Mouse (Mus musculus) lung, embryonic 16.5 days (tissue): ENCODE measurements around the gene Tmem165. TPM values are rescaled to one million over a fixed set of nuclear protein-coding genes. Genes with fewer than 3 reads are reported as not detected.

Source experiments
- ATAC-seq: fragments of 200-750 bp; cut with Nextera tagmentation; 2 replicates; pipeline ENCODE4 v1.8.0; 2017; ENCODE audit warnings: low read depth, mild to moderate bottlenecking, moderate library complexity
- H3K27ac ChIP-seq: fragments of 300-500 bp; sonication (generic); 2 replicates; pipeline ENCODE4 v1.5.1; 2014; ENCODE audit warnings: mild to moderate bottlenecking, control low read depth, low read length
- H3K27me3 ChIP-seq: fragments of 300-500 bp; sonication (generic); 2 replicates; pipeline ENCODE4 v1.6.1; 2014; ENCODE audit warnings: low read depth, low read length, mixed read lengths; ENCODE audit not compliant: control insufficient read depth, insufficient read depth
- H3K36me3 ChIP-seq: fragments of 300-500 bp; sonication (generic); 2 replicates; pipeline ENCODE4 v1.6.1; 2014; ENCODE audit warnings: low read length; ENCODE audit not compliant: control insufficient read depth, insufficient read depth
- H3K4me1 ChIP-seq: fragments of 300-500 bp; sonication (generic); replicated peaks from 2 replicates; pipeline ENCODE4 v1.6.1; 2014; ENCODE audit warnings: low read length, mixed read lengths; ENCODE audit not compliant: control insufficient read depth, insufficient read depth
- H3K4me2 ChIP-seq: fragments of 300-500 bp; sonication (generic); 2 replicates; pipeline ENCODE4 v1.6.1; 2014; ENCODE audit warnings: low read depth, low read length, control low read depth
- H3K4me3 ChIP-seq: fragments of 300-500 bp; sonication (generic); 2 replicates; pipeline ENCODE4 v1.5.1; 2014; ENCODE audit warnings: mild to moderate bottlenecking, low read length, control low read depth
- H3K9ac ChIP-seq: fragments of 300-500 bp; sonication (generic); 2 replicates; pipeline ENCODE4 v1.6.1; 2014; ENCODE audit warnings: low read length, control low read depth
- H3K9me3 ChIP-seq: fragments of 300-500 bp; sonication (generic); 2 replicates; pipeline ENCODE4 v1.6.1; 2016; ENCODE audit warnings: low read length; ENCODE audit not compliant: control insufficient read depth
- WGBS: fragments of 180-500 bp; shearing (Covaris S2); extraction: QIAGEN DNeasy Blood & Tissue Kit; methylation state at CpG from one replicate; pipeline ENCODE4 v1.1.7; 2014; 5-methylcytosine and 5-hydroxymethylcytosine counted together
- polyA plus RNA-seq: library from polyadenylated mRNA; unstranded; fragments of >200 nt; fragmentation: Nextera tagmentation; extraction: Ambion mirVana; gene quantifications from 2 replicates; pipeline ENCODE4 v1.2.1, GENCODE M21; 2015

Tmem165 gene
- polyA plus RNA-seq, 1 experiment from 2014 or later, result 87.9 TPM

GRCm38 (mm10) chr5:76246539-76246938 lies 62.9 kb downstream of the Tmem165 start:
- ATAC-seq, result no peak
- Histone ChIP-seq H3K9me3 (no peaks in the 10 kb centered on the region), H3K27ac (no peak overlapping the region), H3K27me3 (no peaks in the 10 kb centered on the region), H3K9ac (no peak overlapping the region), H3K4me2 (no peak overlapping the region), H3K4me1 (no peaks in the 10 kb centered on the region), H3K4me3 (no peak overlapping the region), H3K36me3 (peaks cover 4% of the 10 kb centered on the region)

- Histone ChIP-seq H3K27ac (no peak overlapping the region), H3K9me3 (no peaks in the 10 kb centered on the region), H3K4me3 (no peak overlapping the region), H3K4me2 (no peak overlapping the region), H3K4me1 (no peaks in the 10 kb centered on the region), H3K36me3 (peaks cover 4% of the 10 kb centered on the region; the same call in 1 of the 2 replicates), H3K27me3 (no peaks in the 10 kb centered on the region), H3K9ac (no peak overlapping the region)
- 85% methylated on average over 3 of the region's 3 CpGs for WGBS
- no peak for ATAC-seq
Observed at GRCm38 (mm10) chr5:76250948-76251347, 67.3 kb downstream of the Tmem165 start.

Other genes with a start within 250 kb of the Tmem165 start
- 65.0 and 69.4 TPM in 2 replicates for gene Kdr, start 205.4 kb upstream of the Tmem165 start, polyA plus RNA-seq
- gene Srd5a3, start 43.6 kb upstream of the Tmem165 start, polyA plus RNA-seq, result 45.8 and 46.5 TPM in 2 replicates
- gene Clock, start 120.9 kb downstream of the Tmem165 start, polyA plus RNA-seq, result 13.9 and 14.9 TPM in 2 replicates
- gene Pdcl2, start 147.3 kb downstream of the Tmem165 start, polyA plus RNA-seq, result not detected in 2 replicates
- 0.26 and 0.57 TPM in 2 replicates for gene Nmu, start 179.9 kb downstream of the Tmem165 start, polyA plus RNA-seq